Mouse (Mus musculus) Patski (cell line): ENCODE measurements around the gene Fnbp1. TPM values are rescaled to one million over a fixed set of nuclear protein-coding genes. Genes with fewer than 3 reads are reported as not detected.

Experiments used
- ATAC-seq: fragments of 100-300 bp; one replicate; pipeline ENCODE4 v1.8.0; 2021
- CTCF ChIA-PET: fragments of 350-600 bp; sonication (Branson Sonifier 250); formaldehyde crosslinking; loops from one replicate; lab custom pipeline; 2022; ENCODE audit warnings: inconsistent platforms; lab: Charles Lee
- POLR2A ChIA-PET: fragments of 350-600 bp; sonication (Branson Sonifier 250); formaldehyde crosslinking; loops from one replicate; lab custom pipeline; 2022; ENCODE audit warnings: antibody characterized with exemption, inconsistent platforms; lab: Charles Lee
- DNase-seq: peaks from one replicate; pipeline ENCODE4 v3.0.0-alpha.2; 2011; ENCODE audit warnings: low read depth, low spot score
- H3K27me3 ChIP-seq: fragments of 371-371 bp; one replicate; pipeline ENCODE4 v1.5.1; 2021
- CTCF ChIP-seq: fragments of 100-300 bp; IDR thresholded peaks from one replicate; pipeline ENCODE4 v1.5.1; 2021
- in situ Hi-C: fragments of 300-500 bp; cut with MboI; formaldehyde crosslinking; loops from 3 replicates; pipeline ENCODE4 v1.11.1; 2018; ENCODE audit warnings: low pct_unique_long_range_greater_than_20kb, mixed read lengths
- polyA plus RNA-seq: library from polyadenylated mRNA; unstranded; gene quantifications from one replicate; pipeline ENCODE4 v1.2.3, GENCODE M21; 2021

The Fnbp1 gene
- polyA plus RNA-seq, 1 experiment from 2014 or later, result 40.4 TPM

DNA sequence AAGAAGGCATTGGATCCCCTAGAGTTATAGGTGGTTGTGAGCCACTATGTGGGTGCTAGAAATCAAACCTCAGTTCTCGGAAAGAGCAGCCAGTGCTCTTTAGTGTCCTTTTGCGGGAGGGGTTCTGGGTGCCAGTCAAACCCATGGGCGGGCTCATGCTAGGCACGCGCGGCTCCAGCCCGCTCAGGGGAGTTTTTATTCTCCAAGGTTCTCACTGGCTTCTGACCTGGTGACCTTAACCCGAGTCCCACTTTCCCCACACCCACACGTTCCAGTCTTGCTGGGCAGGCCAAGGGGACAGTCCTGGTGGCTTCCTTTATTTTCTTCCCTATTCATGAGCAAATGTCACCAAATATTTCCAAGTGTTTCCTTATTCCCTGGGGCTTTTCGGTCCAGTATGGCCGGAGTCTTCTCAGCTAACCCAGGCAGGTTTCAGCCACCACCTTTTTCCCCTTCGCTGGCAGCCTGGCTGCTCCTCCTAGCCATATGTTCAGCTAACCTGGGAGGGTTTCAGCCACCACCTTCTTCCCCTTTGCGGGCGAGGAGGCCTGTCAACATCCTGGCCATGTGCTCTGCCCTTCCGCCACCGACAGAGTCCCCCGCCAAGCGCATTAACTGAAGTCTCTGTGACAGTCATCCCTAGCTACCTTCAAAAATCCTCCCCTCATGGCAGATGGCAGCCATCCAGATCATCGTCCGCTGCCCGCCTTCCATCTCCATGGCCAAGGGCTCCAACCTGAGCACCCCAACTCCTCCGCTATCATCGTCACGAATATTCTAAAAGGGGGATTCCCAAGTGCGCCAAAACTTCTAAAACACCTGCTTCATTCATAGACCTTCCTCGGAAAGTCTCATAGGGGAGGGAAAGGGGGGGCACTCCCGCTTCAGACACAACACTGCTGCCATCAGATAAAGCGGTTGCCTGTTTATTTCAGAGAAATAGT is 80.7 kb downstream of the Fnbp1 start:
- POLR2A ChIA-PET, result no interaction called here
- TF ChIP-seq CTCF, result no peak
- in situ Hi-C loops, result no loop called here
- H3K27me3 ChIP-seq, result no peaks in the 10 kb centered on the region
- ATAC-seq (no peak), DNase-seq (no peak)
- CTCF ChIA-PET, result interaction anchor here (1.3 kb wide), 1 partner anchor 10 kb away, joined by 4 read pairs; no protein-coding TSS in a partner anchor

DNA sequence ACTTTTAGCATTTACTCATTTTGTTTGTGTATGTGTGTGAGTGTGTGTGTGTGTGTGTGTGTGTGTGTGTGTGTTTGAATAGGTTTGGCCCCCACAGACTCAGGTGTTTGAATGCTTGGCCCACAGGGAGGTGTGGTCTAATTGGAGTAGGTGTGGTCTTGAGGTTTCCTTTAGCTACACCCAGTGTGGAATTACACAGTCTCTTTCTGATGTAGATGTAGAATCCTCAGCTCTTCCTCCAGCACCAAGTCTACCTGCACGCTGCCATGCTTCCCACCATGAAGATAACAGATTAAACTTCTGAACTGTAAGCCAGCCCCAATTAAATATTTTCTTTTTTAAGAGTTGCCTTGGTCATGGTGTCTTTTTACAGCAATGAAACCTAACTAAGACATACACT is 81.5 kb downstream of the Fnbp1 start:
- H3K27me3 ChIP-seq, result no peaks in the 10 kb centered on the region
- ChIA-PET CTCF (no interaction called here), POLR2A (no interaction called here)
- in situ Hi-C loops, result no loop called here
- no peak for ATAC-seq
- TF ChIP-seq CTCF, result no peak
- DNase-seq, result no peak

- no peaks in the 10 kb centered on the region for H3K27me3 ChIP-seq
- ChIA-PET POLR2A (no interaction called here), CTCF (no interaction called here)
- DNase-seq (no peak), ATAC-seq (no peak)
- TF ChIP-seq CTCF, result no peak
- in situ Hi-C loops, result no loop called here
These were observed 83.4 kb downstream of the Fnbp1 start for GRCm38 (mm10) chr2:31058443-31058842.

DNA sequence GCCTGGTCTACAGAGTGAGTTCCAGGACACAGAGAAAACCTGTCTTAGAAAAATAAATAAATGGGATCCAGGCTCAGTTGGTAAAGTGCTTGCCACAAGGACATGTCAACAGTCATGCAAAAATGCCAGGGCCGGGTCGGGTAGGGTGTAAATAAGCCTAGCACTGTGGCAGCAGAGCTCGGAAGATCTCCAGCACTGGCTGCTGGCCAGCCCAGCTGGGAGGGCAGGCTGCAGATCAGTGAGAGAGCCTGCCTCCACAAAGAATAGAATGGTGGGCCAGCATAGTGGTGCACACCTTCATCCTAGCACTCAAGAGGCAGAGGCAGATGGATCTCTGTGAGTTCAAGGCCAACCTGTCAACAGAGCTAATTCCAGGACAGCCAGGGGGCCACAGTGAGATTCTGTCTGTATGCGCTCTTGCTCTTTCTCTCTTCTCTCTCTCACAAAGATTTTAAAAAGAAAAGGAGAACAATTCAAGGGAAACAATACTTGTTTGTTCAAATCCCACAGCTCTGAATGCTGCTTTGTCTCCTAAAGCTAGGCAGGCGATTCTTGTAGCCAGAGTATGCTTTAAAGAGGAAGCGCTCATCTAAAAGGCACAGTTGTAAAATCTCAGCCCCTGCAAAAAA is 84.1 kb downstream of the Fnbp1 start:
- ATAC-seq (no peak), DNase-seq (no peak)
- TF ChIP-seq CTCF, result no peak
- ChIA-PET CTCF (no interaction called here), POLR2A (no interaction called here)
- in situ Hi-C loops, result no loop called here
- no peaks in the 10 kb centered on the region for H3K27me3 ChIP-seq

DNA sequence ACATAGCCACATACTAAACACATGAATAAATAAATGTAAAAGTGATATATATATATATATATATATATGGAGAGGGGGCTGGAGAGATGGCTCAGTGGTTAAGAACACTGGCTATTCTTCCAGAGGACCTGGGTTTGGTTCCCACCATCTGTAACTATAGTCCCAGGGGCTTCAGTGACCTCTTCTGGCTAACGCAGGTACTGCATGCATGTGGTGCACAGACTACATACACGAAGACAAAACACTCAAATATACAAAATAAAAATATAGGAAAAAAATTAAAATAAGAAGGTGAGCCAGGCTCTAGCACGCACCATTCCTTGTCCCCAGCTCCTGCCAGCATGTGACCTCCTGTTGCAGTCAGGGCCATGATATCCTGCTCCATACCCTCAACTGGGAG is 85.7 kb downstream of the Fnbp1 start:
- CTCF ChIA-PET, result no interaction called here
- in situ Hi-C loops, result no loop called here
- no peaks in the 10 kb centered on the region for H3K27me3 ChIP-seq
- no peak for DNase-seq
- TF ChIP-seq CTCF, result no peak
- POLR2A ChIA-PET, result interaction anchor here (0.7 kb wide), 1 partner anchor 67 kb away, joined by 3 read pairs; no protein-coding TSS in a partner anchor
- ATAC-seq, result no peak

GRCm38 (mm10) chr2:31053851-31054340 is 87.9 kb downstream of the Fnbp1 start:
- no peaks in the 10 kb centered on the region for H3K27me3 ChIP-seq
- in situ Hi-C loops, result no loop called here
- DNase-seq, result no peak
- CTCF ChIA-PET, result interaction anchor here (1.1 to 1.2 kb wide), 2 partner anchors 18 to 97 kb away, joined by 3 read pairs; no protein-coding TSS in a partner anchor
- no peak for ATAC-seq
- POLR2A ChIA-PET, result no interaction called here
- TF ChIP-seq CTCF, result no peak

- no peaks in the 10 kb centered on the region for H3K27me3 ChIP-seq
- ChIA-PET CTCF (interaction anchor here (1.1 to 1.2 kb wide), 2 partner anchors 19 to 98 kb away, joined by 3 read pairs; no protein-coding TSS in a partner anchor), POLR2A (no interaction called here)
- DNase-seq (no peak), ATAC-seq (no peak)
- in situ Hi-C loops, result no loop called here
- TF ChIP-seq CTCF, result no peak
These were observed 88.4 kb downstream of the Fnbp1 start for GRCm38 (mm10) chr2:31053426-31053825.

GRCm38 (mm10) chr2:31052441-31052840 is 89.4 kb downstream of the Fnbp1 start:
- ChIA-PET POLR2A (no interaction called here), CTCF (interaction anchor here (1.2 kb wide), 1 partner anchor 99 kb away, joined by 3 read pairs; no protein-coding TSS in a partner anchor)
- no peak for TF ChIP-seq CTCF
- in situ Hi-C loops, result no loop called here
- ATAC-seq (no peak), DNase-seq (no peak)
- no peaks in the 10 kb centered on the region for H3K27me3 ChIP-seq

GRCm38 (mm10) chr2:31048037-31048436 is 93.8 kb downstream of the Fnbp1 start:
- DNase-seq, result no peak
- no peak for TF ChIP-seq CTCF
- H3K27me3 ChIP-seq, result no peaks in the 10 kb centered on the region
- POLR2A ChIA-PET, result interaction anchor here (0.5 kb wide), 1 partner anchor 580 kb away, joined by 3 read pairs; no protein-coding TSS in a partner anchor
- ATAC-seq, result no peak
- CTCF ChIA-PET, result no interaction called here
- in situ Hi-C loops, result no loop called here

- CTCF ChIA-PET, result no interaction called here
- POLR2A ChIA-PET, result interaction anchor here (0.8 kb wide), 1 partner anchor 11 kb away, joined by 4 read pairs; no protein-coding TSS in a partner anchor
These were observed 98.0 kb downstream of the Fnbp1 start for GRCm38 (mm10) chr2:31043856-31044255.

More at GRCm38 (mm10) chr2:31043856-31044255, 98.0 kb downstream of the Fnbp1 start:
- TF ChIP-seq CTCF, result no peak
- ATAC-seq (no peak), DNase-seq (no peak)
- H3K27me3 ChIP-seq, result no peaks in the 10 kb centered on the region
- in situ Hi-C loops, result no loop called here
